Mouse (Mus musculus) lung, adult 2 months (tissue): ENCODE measurements at regions not wholly inside any gene's neighbourhood (a gene's known extent, or its start where the extent isn't known, plus 50 kb on each side); places are given as distances from the start of the nearest gene placed in this dataset.

Experiments
- CTCF ChIP-seq: fragments of 200-500 bp; IDR thresholded peaks from 2 replicates; pipeline ENCODE4 v1.5.1; 2011; ENCODE audit warnings: mild to moderate bottlenecking, low read length, control low read depth; ENCODE audit not compliant: insufficient read depth
- POLR2A ChIP-seq: fragments of 200-500 bp; IDR thresholded peaks from 2 replicates; pipeline ENCODE4 v1.6.1; 2011; ENCODE audit warnings: low read depth, mild to moderate bottlenecking, control low read depth, low read length, borderline replicate concordance; ENCODE audit errors: extremely low read depth

- TF ChIP-seq CTCF (no peak), POLR2A (no peak)
Measured at GRCm38 (mm10) chr13:28432017-28432416, 174.7 kb downstream of the Gm11361 start.
